Mouse (Mus musculus) myocyte (in vitro differentiated cells): Measurements from ENCODE around the gene I0C0044D17Rik. TPM values are rescaled to one million over a fixed set of nuclear protein-coding genes. Genes with fewer than 3 reads are reported as not detected.

Source experiments
- H3K27me3 ChIP-seq: one replicate; pipeline ENCODE4 v1.6.1; 2011; ENCODE audit not compliant: control insufficient read depth, insufficient read depth, insufficient read length
- H3K36me3 ChIP-seq: one replicate; pipeline ENCODE4 v1.6.1; 2011; ENCODE audit not compliant: control insufficient read depth, insufficient read depth
- H3K4me2 ChIP-seq: one replicate; pipeline ENCODE4 v1.6.1; 2011; ENCODE audit warnings: low read depth, control low read depth
- H3K4me3 ChIP-seq: one replicate; pipeline ENCODE4 v1.5.1; 2011; ENCODE audit warnings: mild to moderate bottlenecking, control low read depth, moderate library complexity
- H3K79me2 ChIP-seq: one replicate; pipeline ENCODE4 v1.6.1; 2011; ENCODE audit not compliant: control insufficient read depth, insufficient read depth
- H3ac ChIP-seq: one replicate; pipeline ENCODE4 v1.6.1; 2011; ENCODE audit not compliant: control insufficient read depth, insufficient read length
- CEBPB ChIP-seq: IDR thresholded peaks from 2 replicates; pipeline ENCODE4 v1.6.1; 2011; ENCODE audit warnings: mild to moderate bottlenecking, moderate library complexity; ENCODE audit not compliant: poor library complexity, insufficient read depth, severe bottlenecking
- E2F4 ChIP-seq: IDR thresholded peaks from one replicate; pipeline ENCODE4 v1.6.1; 2011; ENCODE audit warnings: mild to moderate bottlenecking, control low read depth, moderate library complexity; ENCODE audit not compliant: insufficient read depth
- MAX ChIP-seq: IDR thresholded peaks from one replicate; pipeline ENCODE4 v1.6.1; 2011; ENCODE audit warnings: low read depth, mild to moderate bottlenecking, control low read depth
- MYOD1 ChIP-seq, 3 experiments: IDR thresholded peaks; one replicate each; pipeline ENCODE4 v1.6.1; 2011; ENCODE audit warnings: control low read depth in 2 of 3, low read depth in 2 of 3, mild to moderate bottlenecking in 2 of 3, moderate library complexity in 1 of 3; ENCODE audit not compliant: insufficient read length in 2 of 3, control insufficient read depth in 1 of 3
- MYOG ChIP-seq, 3 experiments: IDR thresholded peaks; one replicate each; pipeline ENCODE4 v1.6.1; 2011; ENCODE audit warnings: control low read depth in 2 of 3, low read depth in 2 of 3, mild to moderate bottlenecking in 2 of 3; ENCODE audit not compliant: insufficient read length in 2 of 3, control insufficient read depth in 1 of 3, insufficient read depth in 1 of 3
- POLR2A ChIP-seq: IDR thresholded peaks from one replicate; pipeline ENCODE4 v1.6.1; 2011; ENCODE audit warnings: low read depth, mild to moderate bottlenecking, control low read depth, moderate library complexity; ENCODE audit not compliant: insufficient read length
- POLR2AphosphoS2 ChIP-seq: IDR thresholded peaks from one replicate; pipeline ENCODE4 v1.6.1; 2011; ENCODE audit warnings: low read depth, control low read depth; ENCODE audit not compliant: insufficient read length
- REST ChIP-seq: IDR thresholded peaks from one replicate; pipeline ENCODE4 v1.6.1; 2011; ENCODE audit warnings: mild to moderate bottlenecking, control low read depth, moderate library complexity; ENCODE audit not compliant: insufficient read depth, insufficient read length
- SRF ChIP-seq: IDR thresholded peaks from one replicate; pipeline ENCODE4 v1.6.1; 2011; ENCODE audit warnings: low read depth; ENCODE audit not compliant: control insufficient read depth, insufficient read length
- TCF12 ChIP-seq: IDR thresholded peaks from one replicate; pipeline ENCODE4 v1.6.1; 2011; ENCODE audit warnings: mild to moderate bottlenecking, control low read depth; ENCODE audit not compliant: poor library complexity, insufficient read depth, severe bottlenecking
- TCF3 ChIP-seq: IDR thresholded peaks from one replicate; pipeline ENCODE4 v1.6.1; 2011; ENCODE audit warnings: low read depth, control low read depth; ENCODE audit not compliant: insufficient read length
- USF1 ChIP-seq: IDR thresholded peaks from one replicate; pipeline ENCODE4 v1.6.1; 2011; ENCODE audit warnings: low read depth, mild to moderate bottlenecking, control low read depth, moderate library complexity
- polyA plus RNA-seq: library from polyadenylated mRNA; unstranded; fragments of >200 nt; fragmentation: generic; extraction: Trizol; gene quantifications from one replicate; pipeline ENCODE4 v1.2.1, GENCODE M21; 2012; ENCODE audit warnings: missing spikeins

The I0C0044D17Rik gene
- polyA plus RNA-seq, 1 experiment: not detected

GRCm38 (mm10) chr4:98831726-98832125, 8.1 kb upstream of the I0C0044D17Rik start:
- Histone ChIP-seq H3ac (no peak overlapping the region), H3K79me2 (no peaks in the 10 kb centered on the region), H3K27me3 (no peaks in the 10 kb centered on the region), H3K36me3 (no peaks in the 10 kb centered on the region), H3K4me2 (no peak overlapping the region), H3K4me3 (no peak overlapping the region)
- TF ChIP-seq USF1 (no peak), TCF3 (no peak), MAX (no peak), SRF (no peak), POLR2A (no peak), E2F4 (no peak), MYOD1 (IDR thresholded peaks at IDR 0.05; ENCODE audit: control insufficient read depth in 1 of 3, insufficient read length in 2 of 3, low read depth in 2 of 3) (no peak)

DNA sequence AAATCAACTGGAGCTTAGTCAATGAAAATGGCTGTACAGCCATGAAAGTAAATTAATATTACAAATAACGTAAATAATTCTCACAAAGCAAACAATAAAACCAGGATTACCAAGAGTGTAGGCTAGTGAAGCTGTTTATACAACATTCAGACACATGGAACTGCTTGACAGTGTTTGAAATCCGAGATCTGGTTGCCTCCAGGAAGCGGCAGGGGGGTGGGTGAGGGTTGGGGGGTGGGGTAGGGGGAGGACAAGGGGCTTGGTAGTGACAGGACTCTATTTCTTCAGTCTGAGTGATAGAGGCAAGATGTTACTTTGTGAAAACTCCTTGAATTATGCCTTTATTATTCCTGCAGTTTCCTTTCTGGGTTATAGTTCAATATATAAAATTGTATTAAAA, 3.1 kb upstream of the I0C0044D17Rik start:
- no peaks in the 10 kb centered on the region for H3K27me3 ChIP-seq
- no peak overlapping the region for H3ac ChIP-seq
- H3K36me3 ChIP-seq: no peaks in the 10 kb centered on the region
- no peak overlapping the region for H3K4me3 ChIP-seq
- TF ChIP-seq TCF3: no peak
- no peak for TF ChIP-seq MYOG (IDR thresholded peaks at IDR 0.05; ENCODE audit: control insufficient read depth in 1 of 3, insufficient read depth in 1 of 3, insufficient read length in 2 of 3, low read depth in 2 of 3)
- no peaks in the 10 kb centered on the region for H3K79me2 ChIP-seq
- no peak overlapping the region for H3K4me2 ChIP-seq

- Histone ChIP-seq H3K4me2 (no peak overlapping the region), H3K4me3 (no peak overlapping the region), H3K79me2 (no peaks in the 10 kb centered on the region), H3ac (no peak overlapping the region), H3K27me3 (peaks cover under 1% of the 10 kb centered on the region), H3K36me3 (no peaks in the 10 kb centered on the region)
- TF ChIP-seq MYOG (IDR thresholded peaks at IDR 0.05; ENCODE audit: control insufficient read depth in 1 of 3, insufficient read depth in 1 of 3, insufficient read length in 2 of 3, low read depth in 2 of 3): no peak
- TF ChIP-seq E2F4: no peak
- no peak for TF ChIP-seq REST
- no peak for TF ChIP-seq POLR2A
- TF ChIP-seq USF1: no peak
- TF ChIP-seq CEBPB: no peak
- no peak for TF ChIP-seq TCF3
- no peak for TF ChIP-seq MYOD1 (IDR thresholded peaks at IDR 0.05; ENCODE audit: control insufficient read depth in 1 of 3, insufficient read length in 2 of 3, low read depth in 2 of 3)
- TF ChIP-seq TCF12: no peak
- TF ChIP-seq POLR2AphosphoS2: no peak
- no peak for TF ChIP-seq SRF
- TF ChIP-seq MAX: no peak
Observed at GRCm38 (mm10) chr4:98823047-98823446, 593 bp downstream of the I0C0044D17Rik start.

DNA sequence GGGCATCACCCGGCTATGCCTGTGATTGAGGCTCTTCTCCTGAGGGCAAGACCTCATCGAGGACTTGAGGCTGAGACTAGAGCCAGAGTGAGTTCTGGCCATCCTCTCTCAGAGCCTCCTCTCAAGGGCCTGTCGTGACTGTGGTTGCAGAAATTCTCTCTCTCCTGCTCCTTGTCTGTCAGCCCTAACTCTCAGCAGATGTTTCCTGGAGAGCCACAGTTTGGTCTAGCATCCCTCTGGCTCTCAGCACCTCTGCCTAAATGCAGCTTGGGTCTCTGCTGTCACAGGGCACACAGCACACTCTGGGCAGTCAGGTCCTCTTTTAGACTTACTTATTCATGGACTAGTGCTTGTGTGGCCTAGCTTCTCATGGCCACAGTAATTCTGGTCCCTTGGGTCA, 1.2 kb downstream of the I0C0044D17Rik start:
- H3ac ChIP-seq: no peak overlapping the region
- H3K36me3 ChIP-seq: no peaks in the 10 kb centered on the region

DNA sequence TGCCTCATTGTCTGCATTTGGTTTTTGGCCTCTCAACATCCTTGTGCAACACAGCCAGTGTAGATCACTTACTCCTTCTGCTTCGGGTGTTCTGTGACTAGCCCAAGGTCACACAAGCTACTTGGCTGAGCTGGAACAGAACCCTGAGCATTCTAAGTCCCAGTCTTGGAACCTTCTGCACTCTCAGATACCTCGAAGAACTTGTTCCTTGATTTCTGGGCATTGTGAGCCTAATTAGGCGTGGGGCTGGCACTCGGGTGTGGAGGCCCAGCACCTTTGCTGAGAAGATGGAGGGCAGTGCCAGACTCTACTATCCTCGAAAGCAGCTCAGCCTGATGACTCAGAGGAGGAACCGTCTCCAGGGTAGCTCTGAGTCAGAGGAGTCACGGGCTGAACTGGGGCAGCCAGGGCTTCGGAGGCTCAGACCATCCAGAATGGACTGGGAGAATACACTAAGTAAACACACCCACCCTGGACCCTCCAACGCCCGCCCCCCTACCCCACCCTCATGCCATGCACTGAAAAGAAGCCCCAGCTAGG, 4.4 kb downstream of the I0C0044D17Rik start:
- H3K36me3 ChIP-seq: no peaks in the 10 kb centered on the region
- no peak overlapping the region for H3ac ChIP-seq
- TF ChIP-seq MYOG (IDR thresholded peaks at IDR 0.05; ENCODE audit: control insufficient read depth in 1 of 3, insufficient read depth in 1 of 3, insufficient read length in 2 of 3, low read depth in 2 of 3) (no peak), POLR2A (no peak), SRF (no peak), TCF12 (no peak), MYOD1 (IDR thresholded peaks at IDR 0.05; ENCODE audit: control insufficient read depth in 1 of 3, insufficient read length in 2 of 3, low read depth in 2 of 3) (no peak), E2F4 (no peak), REST (no peak), TCF3 (no peak)
- no peak overlapping the region for H3K4me3 ChIP-seq
- peaks cover 17% of the 10 kb centered on the region for H3K27me3 ChIP-seq
- H3K79me2 ChIP-seq: no peaks in the 10 kb centered on the region
- no peak overlapping the region for H3K4me2 ChIP-seq

More for the DNA sequence above, 1.2 kb downstream of the I0C0044D17Rik start:
- Histone ChIP-seq H3K27me3 (peaks cover 6% of the 10 kb centered on the region), H3K4me3 (no peak overlapping the region), H3K79me2 (no peaks in the 10 kb centered on the region), H3K4me2 (no peak overlapping the region)
- TF ChIP-seq USF1 (no peak), POLR2A (no peak), E2F4 (no peak), MYOD1 (IDR thresholded peaks at IDR 0.05; ENCODE audit: control insufficient read depth in 1 of 3, insufficient read length in 2 of 3, low read depth in 2 of 3) (no peak)
